Mouse (Mus musculus) left cerebral cortex, adult 2 months (tissue): ENCODE measurements around the gene Dync1i2. TPM values are rescaled to one million over a fixed set of nuclear protein-coding genes. Genes with fewer than 3 reads are reported as not detected.
A peak's percentile ranks its signal among the peaks of the same experiment; 100 is the strongest.

Source experiments
- DNase-seq, 2 experiments: peaks; one replicate each; pipeline ENCODE4 v3.0.0; 2021 to 2022; ENCODE audit warnings: low spot score in 2 of 2, mixed read lengths in 1 of 2; ENCODE audit errors: extremely low spot score in 1 of 2
- H3K27ac ChIP-seq: fragments of 200-600 bp; 2 replicates; pipeline ENCODE4 v1.8.1; 2022
- H3K4me3 ChIP-seq: fragments of 200-600 bp; 2 replicates; pipeline ENCODE4 v1.8.1; 2022
- CTCF ChIP-seq: fragments of 200-600 bp; IDR thresholded peaks from 2 replicates; pipeline ENCODE4 v1.8.1; 2022; ENCODE audit warnings: antibody characterized with exemption, mild to moderate bottlenecking, moderate library complexity
- intact Hi-C: fragments of 180-260 bp; cut with DNase I; formaldehyde crosslinking; loops from one replicate; pipeline ENCODE4 v1.15.1; 2025
- total RNA-seq, 2 experiments: library from RNA; stranded (reverse); gene quantifications; 2 replicates each; pipeline ENCODE4 v1.2.3; 2021

Gene Dync1i2
- total RNA-seq, 2 experiments from 2014 or later, result 129 to 136 TPM

DNA sequence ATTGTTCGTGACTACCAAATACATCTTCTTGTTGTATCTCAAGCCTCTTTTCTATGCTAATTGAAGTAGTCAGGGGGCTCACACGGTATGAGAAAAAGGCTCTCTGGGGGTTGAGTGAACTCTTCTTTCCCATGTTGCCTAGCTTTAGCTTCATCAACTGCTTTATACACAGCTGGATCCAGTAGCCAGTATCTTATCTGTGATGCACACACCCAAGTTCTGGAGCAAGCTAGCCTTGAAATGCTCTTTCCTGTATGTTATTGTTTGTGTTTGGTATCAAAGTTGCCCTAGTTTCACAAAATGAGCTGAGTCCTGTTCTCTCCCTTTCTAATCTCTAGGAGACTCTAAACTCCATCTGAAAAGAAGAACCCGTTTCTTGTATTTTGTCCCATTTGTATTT is 23.6 kb upstream of the Dync1i2 start:
- intact Hi-C loops, result no loop called here
- DNase-seq, result no peak
- TF ChIP-seq CTCF, result no peak
- Histone ChIP-seq H3K27ac (no peak overlapping the region), H3K4me3 (no peak overlapping the region)

DNA sequence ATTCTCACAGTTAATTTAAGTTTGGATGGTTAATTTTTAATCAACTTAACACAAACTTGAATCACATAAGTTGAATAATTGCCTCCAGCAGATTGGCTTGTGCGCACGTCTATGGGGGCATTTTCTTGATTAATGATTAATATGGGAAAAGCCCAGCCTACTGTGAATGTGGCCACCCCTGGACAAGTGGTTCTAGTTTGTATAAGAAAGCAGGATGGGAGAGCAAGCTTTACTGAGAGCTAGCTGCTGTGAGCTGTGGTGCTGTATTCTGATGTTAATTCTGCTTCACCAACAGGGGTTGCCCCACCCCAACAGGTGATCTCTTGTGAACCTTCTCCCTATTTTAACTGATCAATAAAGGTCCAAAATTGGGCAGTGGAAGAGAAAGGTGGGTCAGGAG is 22.6 kb upstream of the Dync1i2 start:
- Histone ChIP-seq H3K4me3 (no peak overlapping the region), H3K27ac (no peak overlapping the region)
- intact Hi-C loops, result no loop called here
- TF ChIP-seq CTCF, result no peak
- DNase-seq, result no peak

DNA sequence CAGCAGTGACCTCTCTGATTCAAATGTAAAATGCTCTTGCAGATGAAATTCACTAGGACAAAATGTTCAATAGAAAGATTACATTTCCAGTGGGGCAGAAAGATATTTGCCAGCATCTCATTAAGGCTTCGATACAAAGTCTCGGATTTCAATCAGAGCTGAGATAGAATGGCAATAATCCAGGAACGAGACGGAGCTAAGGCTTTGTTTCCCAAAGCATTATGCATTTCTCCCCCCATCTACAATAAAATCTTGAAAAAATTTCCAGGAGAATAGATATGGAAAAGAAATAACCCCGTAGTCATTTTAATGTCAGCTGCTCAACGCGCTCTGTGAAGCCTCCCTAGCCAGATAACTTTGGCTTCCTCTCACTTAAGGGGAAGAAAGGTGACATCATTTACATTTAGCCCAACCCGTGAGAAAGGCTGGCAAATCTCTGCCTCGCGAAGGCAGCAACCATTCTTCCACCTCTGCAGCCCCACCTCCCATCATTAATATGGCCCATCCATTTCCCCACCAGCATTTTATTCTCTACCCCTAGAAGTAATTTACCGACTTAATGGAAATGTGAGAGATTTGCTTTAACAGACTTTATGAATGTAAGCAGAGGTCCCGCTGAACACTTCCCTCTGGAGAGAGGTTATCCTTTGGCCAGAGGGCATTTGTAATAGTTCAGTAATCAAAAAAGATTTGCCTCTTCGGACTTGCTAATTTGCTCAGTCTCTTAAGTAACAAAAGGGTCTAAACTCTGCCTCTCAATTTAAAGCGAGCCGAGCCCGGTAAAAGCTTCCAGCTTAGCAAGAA is 19.9 kb upstream of the Dync1i2 start:
- Histone ChIP-seq H3K27ac (no peak overlapping the region), H3K4me3 (peak overlapping the region; percentile 14; the same call in 1 of the 2 replicates)
- no peak for DNase-seq
- intact Hi-C loops, result no loop called here
- TF ChIP-seq CTCF, result no peak

DNA sequence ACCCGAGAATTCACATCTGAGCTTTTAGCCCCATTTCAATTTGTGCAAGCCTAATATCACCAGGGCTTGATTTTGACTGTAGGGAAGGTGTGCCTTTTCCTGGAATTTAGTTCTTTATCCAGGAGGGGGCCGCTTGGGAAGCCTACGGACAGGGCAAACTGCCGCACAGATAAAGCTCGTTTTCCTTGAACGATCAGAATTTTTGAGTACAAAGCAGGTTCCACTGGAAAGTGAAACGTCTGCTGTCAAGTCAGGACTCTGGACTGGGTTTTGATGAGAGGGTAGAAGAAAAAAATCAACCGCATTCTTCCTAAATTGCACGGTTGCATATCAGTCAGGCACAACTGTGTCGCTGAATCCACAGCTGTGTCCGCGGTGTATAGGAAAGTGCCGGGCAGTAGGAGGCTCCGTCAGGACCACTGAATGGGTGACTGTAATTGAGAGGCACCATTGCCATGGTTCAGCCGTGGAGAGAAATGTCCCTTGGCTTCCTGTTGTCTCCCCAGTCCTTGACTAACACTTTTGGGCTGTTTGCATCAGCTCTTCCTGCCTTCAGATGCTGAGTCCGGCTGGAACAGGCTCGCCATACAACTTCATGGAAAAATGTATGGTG is 19.2 kb upstream of the Dync1i2 start:
- TF ChIP-seq CTCF, result no peak
- no peak overlapping the region for H3K27ac ChIP-seq
- no peak overlapping the region; the same call in 1 of the 2 replicates for H3K4me3 ChIP-seq
- no peak for DNase-seq
- intact Hi-C loops, result no loop called here

DNA sequence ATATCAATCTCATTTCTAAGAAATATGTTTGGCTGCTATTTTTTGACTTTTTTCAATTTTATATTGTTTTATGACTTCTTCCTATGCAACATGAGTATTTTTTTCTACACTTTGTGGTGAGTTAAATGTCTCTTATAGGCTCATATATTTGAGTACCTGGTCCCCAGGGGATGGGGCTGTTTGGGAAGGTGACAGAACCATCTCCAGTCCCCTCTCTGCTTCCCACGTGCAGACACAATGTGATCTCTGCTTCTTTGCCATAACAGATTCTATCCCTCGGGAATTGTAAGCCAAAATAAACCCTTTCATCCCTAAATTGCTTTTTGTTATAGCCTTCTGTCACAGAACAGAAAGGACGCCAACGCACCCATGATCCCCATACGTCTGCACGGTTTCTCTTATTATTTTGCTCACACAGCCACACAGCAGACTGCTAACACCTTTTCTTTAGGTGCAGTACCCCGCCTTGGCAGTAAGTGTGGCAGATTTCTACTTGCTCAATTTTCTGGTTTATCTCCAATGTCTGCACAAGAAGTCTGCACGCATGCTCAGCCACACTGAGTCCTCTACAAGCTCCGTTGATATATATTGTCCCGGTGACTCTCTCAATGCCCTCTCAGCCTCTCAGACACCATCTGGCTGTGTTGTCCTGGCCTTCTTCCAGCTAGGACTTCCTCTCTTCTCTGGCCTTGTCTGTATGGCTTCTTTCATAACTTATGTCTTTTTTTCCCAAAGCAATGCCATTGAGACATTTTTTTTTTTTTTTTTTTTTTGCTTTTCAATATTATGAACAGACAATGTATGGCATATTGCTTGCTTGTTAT is 17.2 kb upstream of the Dync1i2 start:
- intact Hi-C loops, result no loop called here
- Histone ChIP-seq H3K27ac (no peak overlapping the region), H3K4me3 (no peak overlapping the region)
- TF ChIP-seq CTCF, result no peak
- DNase-seq, result no peak

DNA sequence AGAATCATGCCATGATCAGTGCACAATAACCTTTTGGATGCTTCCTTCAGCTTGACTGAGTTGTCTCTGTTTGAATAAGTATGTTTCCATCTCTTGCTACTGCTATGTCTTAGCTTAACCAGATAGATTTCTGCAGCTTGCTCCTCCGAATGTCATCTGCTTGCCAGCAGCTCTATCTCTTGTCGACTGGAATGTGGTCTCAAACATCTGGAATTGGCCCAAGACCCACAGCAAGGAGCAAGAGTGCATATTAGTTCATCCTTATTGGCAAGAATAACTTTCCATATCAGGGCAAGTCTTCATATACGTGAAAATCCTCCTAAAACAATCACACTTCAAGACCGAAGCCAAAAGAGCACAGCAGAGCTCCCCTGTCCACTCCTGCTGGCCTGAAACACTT is 14.6 kb upstream of the Dync1i2 start:
- Histone ChIP-seq H3K27ac (no peak overlapping the region), H3K4me3 (no peak overlapping the region)
- intact Hi-C loops, result no loop called here
- no peak for DNase-seq
- TF ChIP-seq CTCF, result no peak

DNA sequence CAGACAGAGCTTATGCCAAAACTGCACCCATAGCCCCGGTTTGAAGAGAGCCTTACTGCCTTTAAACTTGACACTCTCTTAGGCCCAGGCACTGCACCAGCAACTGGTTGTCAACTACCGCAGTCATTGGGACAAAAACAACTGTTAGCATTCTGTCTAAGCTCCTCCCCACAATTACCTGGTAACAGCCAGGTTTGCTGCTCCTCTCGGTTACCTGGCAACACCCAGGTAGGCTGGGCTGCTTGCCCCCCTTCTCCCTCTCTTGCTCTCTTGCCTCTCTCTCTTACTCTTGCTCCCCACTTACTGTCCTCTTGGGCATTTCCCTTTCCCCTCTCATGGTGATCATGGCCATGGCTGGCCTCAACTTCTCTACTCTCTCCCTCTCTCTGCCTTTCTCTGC is 12.6 kb upstream of the Dync1i2 start:
- no peak overlapping the region for H3K4me3 ChIP-seq
- intact Hi-C loops, result no loop called here
- no peak for DNase-seq
- no peak overlapping the region for H3K27ac ChIP-seq
- TF ChIP-seq CTCF, result no peak

DNA sequence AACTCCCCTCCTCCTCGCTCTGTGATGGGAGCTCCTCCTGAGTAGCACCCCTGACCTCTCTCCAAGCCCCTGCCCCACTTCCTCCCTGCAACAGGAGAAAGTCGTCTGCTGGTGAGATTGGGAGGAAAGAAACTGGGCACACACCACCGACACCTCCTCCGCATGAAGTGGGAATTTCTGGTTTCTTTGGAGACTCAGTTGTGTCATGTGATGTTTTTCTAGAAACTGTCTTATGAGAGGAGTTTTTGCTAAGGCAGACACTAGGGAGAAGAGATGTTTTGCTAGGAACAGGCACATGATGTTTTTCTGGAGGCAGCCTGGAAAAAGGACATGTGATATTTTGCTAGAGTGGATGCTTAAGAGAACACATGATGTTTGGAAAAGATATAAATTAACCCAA is 11.0 kb upstream of the Dync1i2 start:
- intact Hi-C loops, result no loop called here
- DNase-seq, result no peak
- TF ChIP-seq CTCF, result no peak

DNA sequence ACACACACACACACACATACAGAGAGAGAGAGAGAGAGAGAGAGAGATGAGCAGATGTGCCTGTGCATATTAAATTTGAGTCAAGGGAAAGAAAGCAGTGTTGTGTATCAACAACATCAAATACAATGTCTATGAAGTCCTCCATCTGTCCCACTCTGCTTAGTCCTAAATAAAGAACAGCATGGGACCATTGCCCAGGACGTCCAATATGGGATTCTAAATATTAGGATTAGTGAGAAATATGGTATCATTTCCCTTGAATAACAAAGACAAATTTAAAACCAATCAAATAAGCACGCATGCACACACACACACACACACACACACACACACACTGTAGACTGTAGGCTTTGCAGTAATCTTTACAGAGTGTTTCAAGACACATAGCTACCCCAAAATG is 9.6 kb upstream of the Dync1i2 start:
- Histone ChIP-seq H3K27ac (no peak overlapping the region), H3K4me3 (no peak overlapping the region)
- DNase-seq, result no peak
- TF ChIP-seq CTCF, result no peak
- intact Hi-C loops, result no loop called here

More for the DNA sequence above, 11.0 kb upstream of the Dync1i2 start:
- H3K4me3 ChIP-seq, result no peak overlapping the region
- H3K27ac ChIP-seq, result no peak overlapping the region

DNA sequence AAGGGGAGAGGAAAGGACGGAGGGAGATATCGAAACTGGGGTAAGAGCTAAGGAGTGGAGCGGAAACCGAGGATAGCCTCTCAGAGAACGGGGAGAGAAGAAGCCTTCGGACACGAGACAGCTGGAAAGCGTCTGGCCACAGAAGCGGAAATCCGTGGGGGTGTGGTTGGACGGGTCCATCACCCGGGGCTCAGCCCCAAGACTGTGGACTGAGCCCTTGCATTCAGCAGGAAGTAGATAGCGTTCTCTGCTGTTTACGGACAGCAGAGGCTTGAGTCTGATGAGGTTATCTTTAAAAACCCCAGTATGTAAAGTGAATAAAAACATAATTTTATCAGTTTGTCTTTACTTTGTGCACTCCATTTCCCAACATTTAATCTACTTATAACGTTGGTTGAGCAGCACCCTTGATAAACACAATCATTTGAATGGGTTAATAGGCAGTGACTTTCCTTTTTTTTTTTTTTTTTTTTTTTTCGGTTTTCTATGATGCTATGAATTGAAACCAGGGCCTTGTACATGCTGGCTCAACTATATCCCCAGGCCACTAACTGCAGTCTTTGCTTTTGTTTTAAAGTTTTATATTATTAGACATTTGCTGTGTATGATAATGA is 7.6 kb upstream of the Dync1i2 start:
- intact Hi-C loops, result no loop called here
- Histone ChIP-seq H3K27ac (no peak overlapping the region), H3K4me3 (no peak overlapping the region)
- no peak for TF ChIP-seq CTCF
- no peak for DNase-seq

DNA sequence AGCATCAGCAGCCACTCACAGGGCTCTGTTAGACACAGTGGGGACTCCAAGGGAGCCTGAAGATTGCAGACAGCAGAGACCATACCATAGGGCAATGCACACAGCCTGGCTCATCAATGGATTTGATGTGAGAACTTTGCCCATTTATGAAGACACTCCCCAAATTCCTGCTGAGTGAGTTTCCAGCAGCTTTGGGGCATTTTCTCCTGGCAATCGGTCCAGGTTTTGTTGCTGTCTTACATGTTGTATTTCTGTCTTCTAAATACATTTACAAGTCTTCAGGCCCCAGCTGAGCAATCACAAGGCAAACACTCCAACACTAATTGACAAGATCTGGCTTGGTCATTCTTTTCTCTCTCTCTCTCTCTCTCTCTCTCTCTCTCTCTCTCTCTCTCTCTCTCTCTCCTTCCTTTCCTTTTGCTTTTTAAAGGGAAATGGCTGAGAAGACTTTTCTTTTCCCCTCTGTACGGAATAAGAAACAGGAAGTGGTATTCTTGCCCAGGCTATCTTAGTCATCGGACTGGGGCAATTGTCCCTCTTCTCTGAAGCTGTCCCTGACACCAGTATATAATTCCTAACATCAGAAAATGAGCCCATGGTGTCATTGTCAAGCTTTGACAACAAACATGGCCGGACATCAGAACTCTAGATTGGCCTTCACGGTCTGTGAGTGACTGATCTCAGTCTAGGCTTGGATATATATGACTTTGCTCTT is 2.3 kb upstream of the Dync1i2 start:
- DNase-seq, result no peak
- intact Hi-C loops, result no loop called here
- no peak overlapping the region for H3K4me3 ChIP-seq
- no peak for TF ChIP-seq CTCF
- no peak overlapping the region for H3K27ac ChIP-seq
